Comparison of ENCODE assay signal across 15 mouse cellular contexts in the genomic region with DNA sequence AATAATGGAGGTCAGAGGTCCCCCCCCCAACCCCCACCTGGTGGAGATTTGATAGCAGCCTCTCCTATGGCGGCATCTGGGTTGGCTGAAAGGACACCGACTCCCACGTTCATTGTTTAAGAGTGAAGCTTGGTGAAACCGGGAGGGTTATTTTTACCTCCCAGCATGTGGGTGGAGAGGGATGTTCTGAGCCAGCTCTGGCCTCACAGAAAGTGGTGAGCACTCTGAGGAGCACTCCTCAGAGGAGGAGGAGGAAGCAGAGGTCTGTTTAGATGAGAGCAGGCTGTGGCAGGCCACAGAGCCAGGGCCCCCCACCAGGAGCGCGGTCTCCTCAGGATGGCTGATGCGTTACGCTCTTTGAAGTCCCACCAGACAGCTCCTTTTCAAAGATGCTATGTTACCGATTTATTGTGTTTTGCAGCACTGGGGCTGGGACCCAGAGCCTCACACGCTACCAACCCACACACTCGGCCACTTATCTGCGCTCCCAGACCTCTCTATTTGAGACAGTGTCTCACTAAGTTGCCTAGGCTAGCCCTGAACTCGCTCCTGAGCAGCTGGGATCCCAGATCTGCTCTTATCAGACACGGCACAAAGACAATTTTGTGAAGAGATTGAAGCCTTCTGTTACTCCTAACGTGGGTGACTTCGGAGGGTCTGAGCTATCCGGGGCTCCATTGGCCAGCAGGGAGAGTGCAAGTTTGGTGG. TPM values are rescaled to one million over a fixed set of nuclear protein-coding genes. Genes with fewer than 3 reads are reported as not detected.
DNase-seq lines count a peak whose midpoint lies in the region; ATAC-seq lines count a peak whose summit lies in the region.
"Had no signal": no experiment of that assay in that cellular context is flagged by ENCODE, and none has a peak within 500 bp of the region (broad histone marks: within the 10 kb centered on the region; RNA-seq: fewer than 3 reads in every experiment).

No protein-coding gene starts in this region.

- H3K9ac ChIP-seq in kidney, embryonic 16.5 days (replicated peaks; ENCODE audit: low read length), result no peak overlapping the region
- H3K9ac ChIP-seq: embryonic facial prominence, embryonic 15.5 days; lung, embryonic 14.5 days had no signal

- H3K36me3 ChIP-seq in kidney, embryonic 16.5 days (ENCODE audit: insufficient read depth, low read length), result no peaks in the 10 kb centered on the region
- H3K36me3 ChIP-seq: embryonic facial prominence, embryonic 15.5 days had no signal

- H3K4me2 ChIP-seq in kidney, embryonic 16.5 days (replicated peaks; ENCODE audit: low read depth, low read length), result no peak overlapping the region
- H3K4me2 ChIP-seq: embryonic facial prominence, embryonic 15.5 days; lung, embryonic 14.5 days had no signal

- H3K27ac ChIP-seq in kidney, embryonic 16.5 days (ENCODE audit: low read length), result peak overlapping the region; percentile 68
- H3K27ac ChIP-seq: embryonic facial prominence, embryonic 15.5 days; gastrocnemius, adult 2 months had no signal

- no peak for DNase-seq in kidney, adult 8-10 months
- DNase-seq in thymus, postnatal 14 days, result peak; percentile 58
- DNase-seq in thymus, postnatal 10 days (ENCODE audit: low spot score in 2 of 2), result no peak
- DNase-seq in left cerebral cortex, postnatal 14 days (ENCODE audit: low spot score in 2 of 2), result peak; percentile 61 to 77
- peak; percentile 45 for DNase-seq in thymus, postnatal 4 days
- DNase-seq in gastrocnemius, postnatal 14 days, result no peak
- DNase-seq in MN1 (ENCODE audit: low spot score), result no peak
- DNase-seq: adrenal gland, adult 2 months; gastrocnemius, adult 2 months; kidney, postnatal 14 days; lung, embryonic 14.5 days had no signal

- WGBS in kidney, embryonic 16.5 days, result 58% methylated on average over 17 of the region's 17 CpGs

- H3K9me3 ChIP-seq in kidney, embryonic 16.5 days (ENCODE audit: low read length), result no peaks in the 10 kb centered on the region
- H3K9me3 ChIP-seq: embryonic facial prominence, embryonic 15.5 days had no signal

- H3K4me3 ChIP-seq in kidney, embryonic 16.5 days (ENCODE audit: low read length), result no peak overlapping the region
- H3K4me3 ChIP-seq: embryonic facial prominence, embryonic 15.5 days; gastrocnemius, adult 2 months had no signal

- H3K27me3 ChIP-seq in kidney, embryonic 16.5 days (ENCODE audit: insufficient read depth, low read length), result no peaks in the 10 kb centered on the region
- H3K27me3 ChIP-seq: embryonic facial prominence, embryonic 15.5 days had no signal

- peak; percentile 55 for ATAC-seq in kidney, embryonic 16.5 days (ENCODE audit: low FRiP score, low TSS enrichment)
- ATAC-seq: midbrain, embryonic 16.5 days had no signal

- intact Hi-C loops in left cerebral cortex, postnatal 14 days (cut with DNase I), result no loop called here
- intact Hi-C loops in gastrocnemius, postnatal 14 days (cut with DNase I; ENCODE audit: low total_unique reads), result no loop called here

- H3K4me1 ChIP-seq in kidney, embryonic 16.5 days (ENCODE audit: insufficient read depth, low read length), result peaks cover 8% of the 10 kb centered on the region; the same call in 1 of the 2 replicates

RNA-seq across cellular contexts. Expression of a gene that starts 3.6 kb away (rescaled TPM):
- 21.6 and 25.9 TPM in 2 replicates for polyA plus RNA-seq in kidney, embryonic 16.5 days (2015; fragmentation: Nextera tagmentation; extraction: Ambion mirVana)
- total RNA-seq in left cerebral cortex, postnatal 14 days (2021), result 10 to 100 TPM; 35.3 to 38.3 TPM
- total RNA-seq in gastrocnemius, postnatal 14 days (2021), result 1 to 10 TPM; 8.0 to 8.1 TPM

RNA-seq across cellular contexts. Expression of a gene that starts 34.9 kb away (rescaled TPM):
- 0.52 and 0.59 TPM in 2 replicates for polyA plus RNA-seq in kidney, embryonic 16.5 days (2015; fragmentation: Nextera tagmentation; extraction: Ambion mirVana)
- 1 to 10 TPM; 2.0 to 2.4 TPM for total RNA-seq in left cerebral cortex, postnatal 14 days (2021)
- total RNA-seq in gastrocnemius, postnatal 14 days (2021), result not detected
- total RNA-seq: adrenal gland, adult 2 months; gastrocnemius, adult 2 months; hematopoietic stem cell, adult 5-6 weeks had no signal
- polyA plus RNA-seq: adrenal gland, adult 2 months; lung, embryonic 14.5 days had no signal

Comparison
In these comparisons a context has a peak if more than half of its experiments do, and no peak if none do; other contexts are left out.
1. DNase-seq: peak in thymus, postnatal 14 days (single experiment), left cerebral cortex, postnatal 14 days (2 of 2) and thymus, postnatal 4 days (single experiment); none in kidney, adult 8-10 months (0 of 2), thymus, postnatal 10 days (0 of 2), gastrocnemius, postnatal 14 days (single experiment) and MN1 (single experiment).